Mouse (Mus musculus) small intestine, adult 2 months (tissue): ENCODE measurements around the gene Olfr303. TPM values are rescaled to one million over a fixed set of nuclear protein-coding genes. Genes with fewer than 3 reads are reported as not detected.
"Not testable (repeated sequence)": the region's sequence is repeated elsewhere in the genome, so short reads cannot be mapped to it uniquely, and the experiment has no call there.

Experiments
- H3K27ac ChIP-seq: fragments of 200-500 bp; 2 replicates; pipeline ENCODE4 v1.5.1; 2012; ENCODE audit warnings: low read depth, low read length, control low read depth, inconsistent platforms; ENCODE audit not compliant: insufficient read depth
- H3K27me3 ChIP-seq: fragments of 200-500 bp; 2 replicates; pipeline ENCODE4 v1.6.1; 2012; ENCODE audit warnings: mild to moderate bottlenecking, moderate library complexity, low read length, inconsistent platforms; ENCODE audit not compliant: control insufficient read depth, insufficient read depth
- H3K36me3 ChIP-seq: fragments of 200-500 bp; 2 replicates; pipeline ENCODE4 v1.6.1; 2012; ENCODE audit warnings: mild to moderate bottlenecking, low read length, control low read depth, inconsistent platforms; ENCODE audit not compliant: control insufficient read depth, insufficient read depth
- H3K4me1 ChIP-seq: fragments of 200-500 bp; 2 replicates; pipeline ENCODE4 v1.6.1; 2012; ENCODE audit warnings: low read length, inconsistent platforms, mixed read lengths; ENCODE audit not compliant: control insufficient read depth, insufficient read depth, insufficient read length
- H3K4me3 ChIP-seq: fragments of 200-500 bp; 2 replicates; pipeline ENCODE4 v1.5.1; 2012; ENCODE audit warnings: low read depth, mild to moderate bottlenecking, control low read depth, inconsistent platforms, low read length, moderate library complexity
- CTCF ChIP-seq: fragments of 200-500 bp; IDR thresholded peaks from 2 replicates; pipeline ENCODE4 v1.5.1; 2012; ENCODE audit warnings: low read depth, mild to moderate bottlenecking, control low read depth, inconsistent platforms, low read length, moderate library complexity, mixed read lengths; ENCODE audit not compliant: insufficient replicate concordance, insufficient read length; ENCODE audit errors: extremely low read depth
- POLR2A ChIP-seq: fragments of 200-500 bp; IDR thresholded peaks from 2 replicates; pipeline ENCODE4 v1.6.1; 2012; ENCODE audit warnings: low read depth, mild to moderate bottlenecking, control low read depth, inconsistent platforms, low read length, moderate library complexity
- WGBS: fragments of 180-500 bp; shearing (Covaris S2); methylation state at CpG from one replicate; pipeline ENCODE4 v1.1.7; 2018; 5-methylcytosine and 5-hydroxymethylcytosine counted together
- polyA plus RNA-seq: library from polyadenylated mRNA; depleted of rRNA; stranded (reverse); fragments of >200 nt; gene quantifications from 2 replicates; pipeline ENCODE4 v1.2.3, GENCODE M21; 2012; rRNA removed

Gene Olfr303
- polyA plus RNA-seq: not detected in 2 replicates

DNA sequence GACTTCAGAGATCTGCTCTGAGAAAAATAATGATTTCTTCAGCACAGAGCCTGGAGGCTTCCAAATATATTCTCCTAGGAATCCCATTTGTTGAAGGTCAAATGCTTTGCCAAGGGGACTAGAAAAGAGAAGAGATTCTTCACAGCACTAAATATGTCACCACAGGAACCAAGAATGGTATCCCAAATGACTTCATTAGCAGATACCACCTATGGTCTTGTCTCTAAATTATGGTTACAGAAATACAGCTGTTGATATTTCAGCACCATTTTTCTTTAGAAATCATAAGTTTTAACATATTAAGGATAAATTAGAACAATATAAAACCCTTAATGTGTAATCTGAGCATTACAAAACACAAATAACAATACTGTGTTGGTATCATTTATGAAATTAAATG is at the start of gene Olfr303:
Gene Olfr303 (minus strand): TSS at position 101 of the 400 bp plus-strand sequence.
- Histone ChIP-seq H3K27ac (no peak within 1 kb of the TSS), H3K4me3 (no peak within 1 kb of the TSS), H3K4me1 (no peaks in the 10 kb centered on the region), H3K27me3 (no peaks in the 10 kb centered on the region), H3K36me3 (no peaks in the 10 kb centered on the region)
- TF ChIP-seq CTCF (no peak), POLR2A (no peak)

DNA sequence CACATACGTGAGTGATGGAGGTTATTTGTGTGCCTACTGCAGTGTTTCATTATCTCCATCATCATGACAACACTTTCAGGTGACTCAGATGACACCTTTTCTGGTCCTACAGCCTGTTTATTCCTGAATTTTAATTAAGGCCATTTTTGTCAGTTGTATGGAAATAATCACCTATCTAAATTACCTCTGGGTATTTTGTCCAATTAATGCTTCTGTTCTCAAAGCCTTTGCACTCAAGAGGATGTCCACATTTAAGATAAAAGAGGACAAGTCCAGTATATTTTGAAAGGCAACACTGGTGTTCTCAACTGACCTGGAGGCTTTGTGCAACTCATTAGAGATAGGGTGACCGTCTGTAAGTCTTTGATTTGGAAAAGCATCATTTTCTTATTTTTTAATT is 6.0 kb upstream of the Olfr303 start, which contains the start of gene Olfr301:
Gene Olfr301 (plus strand): TSS at position 301 of the 400 bp plus-strand sequence.
- no peak for TF ChIP-seq POLR2A
- no peak for TF ChIP-seq CTCF
- H3K36me3 ChIP-seq: no peaks in the 10 kb centered on the region
- 79% methylated on average over 2 of the region's 2 CpGs for WGBS
- no peak within 1 kb of the TSS for H3K27ac ChIP-seq
- no peaks in the 10 kb centered on the region for H3K27me3 ChIP-seq
- H3K4me1 ChIP-seq: no peaks in the 10 kb centered on the region
- no peak within 1 kb of the TSS for H3K4me3 ChIP-seq

DNA sequence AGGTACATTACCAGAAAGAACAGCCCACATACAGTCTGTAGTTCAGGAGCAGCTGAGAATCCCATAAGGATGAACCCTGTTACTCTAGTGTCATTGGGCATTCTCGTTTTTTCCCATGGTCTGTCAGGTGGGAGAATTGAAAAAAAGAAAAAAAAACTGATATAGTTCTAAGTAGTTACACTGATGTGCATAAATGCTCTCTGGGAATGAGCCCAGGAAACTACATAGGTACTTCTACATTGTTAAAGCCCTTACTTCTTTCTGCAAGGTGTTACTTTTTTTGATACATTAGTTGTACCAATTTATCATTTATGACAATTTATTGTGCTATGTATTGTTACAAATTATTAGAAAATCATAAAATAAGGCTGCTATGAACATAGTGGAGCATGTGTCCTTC is 11.0 kb downstream of the Olfr303 start, which contains the start of gene Olfr304:
Gene Olfr304 (minus strand): TSS at position 101 of the 400 bp plus-strand sequence.
- H3K27ac ChIP-seq: no peak within 1 kb of the TSS
- H3K36me3 ChIP-seq: no peaks in the 10 kb centered on the region
- H3K27me3 ChIP-seq: no peaks in the 10 kb centered on the region
- WGBS: 44% methylated on average over 1 of the region's 1 CpGs
- TF ChIP-seq CTCF: no peak
- TF ChIP-seq POLR2A: no peak
- H3K4me3 ChIP-seq: no peak within 1 kb of the TSS
- H3K4me1 ChIP-seq: no peaks in the 10 kb centered on the region

DNA sequence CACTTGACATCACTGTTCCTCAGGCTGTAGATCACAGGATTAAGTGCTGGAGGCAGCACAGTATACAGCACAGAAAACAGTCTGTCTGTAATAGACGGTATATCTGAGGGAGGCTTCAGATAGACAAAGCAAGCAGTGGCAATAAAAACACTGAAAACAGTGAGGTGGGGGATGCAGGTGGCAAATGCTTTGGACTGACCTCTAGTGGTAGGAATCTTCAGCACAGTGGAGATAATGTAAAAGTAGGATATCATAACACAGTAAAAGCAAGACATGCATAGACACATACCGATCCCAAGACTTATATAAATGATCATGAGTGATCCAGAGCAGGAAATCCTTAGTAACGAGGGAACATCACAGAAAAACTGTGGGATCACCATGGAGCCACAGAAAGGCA is 11.8 kb downstream of the Olfr303 start:
- WGBS: 57% methylated on average over 3 of the region's 3 CpGs
- TF ChIP-seq CTCF: no peak
- no peak for TF ChIP-seq POLR2A
- Histone ChIP-seq H3K36me3 (no peaks in the 10 kb centered on the region), H3K4me3 (no peak overlapping the region), H3K27me3 (no peaks in the 10 kb centered on the region), H3K27ac (no peak overlapping the region), H3K4me1 (no peaks in the 10 kb centered on the region)

DNA sequence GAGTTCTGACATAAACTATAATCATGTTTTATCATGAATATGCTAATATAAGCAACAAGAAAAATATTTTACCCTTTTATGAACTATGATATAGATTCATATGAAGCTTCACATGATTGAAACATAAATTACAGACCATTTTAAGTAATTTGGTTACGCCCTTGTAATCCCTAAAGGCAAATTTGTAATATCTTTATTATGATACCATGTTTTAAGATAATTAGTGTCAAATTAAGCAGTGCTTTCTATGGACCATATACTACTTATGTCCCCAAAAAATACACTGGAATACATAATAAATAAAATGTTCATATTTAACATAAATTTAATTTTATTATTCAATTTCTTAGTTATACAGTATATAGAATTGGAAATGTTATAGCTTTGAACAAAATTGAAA is 30.8 kb downstream of the Olfr303 start, which contains the start of gene Olfr305:
Gene Olfr305 (minus strand): TSS at position 101 of the 400 bp plus-strand sequence.
- 70% methylated on average over 1 of the region's 1 CpGs for WGBS

GRCm38 (mm10) chr7:86346296-86346695 is 51.3 kb downstream of the Olfr303 start:
- H3K27ac ChIP-seq, H3K4me3 ChIP-seq, H3K36me3 ChIP-seq, H3K27me3 ChIP-seq, H3K4me1 ChIP-seq: not testable (repeated sequence)
- WGBS: 90% methylated on average over 9 of the region's 9 CpGs

More for the DNA sequence above, 30.8 kb downstream of the Olfr303 start, which contains the start of gene Olfr305:
- H3K4me3 ChIP-seq: no peak within 1 kb of the TSS
- no peak for TF ChIP-seq CTCF
- no peak for TF ChIP-seq POLR2A
- no peak within 1 kb of the TSS for H3K27ac ChIP-seq
- no peaks in the 10 kb centered on the region for H3K36me3 ChIP-seq
- H3K4me1 ChIP-seq: no peaks in the 10 kb centered on the region
- no peaks in the 10 kb centered on the region for H3K27me3 ChIP-seq

- no peaks in the 10 kb centered on the region for H3K36me3 ChIP-seq
- H3K4me3 ChIP-seq: no peak overlapping the region
- no peaks in the 10 kb centered on the region for H3K4me1 ChIP-seq
- 68% methylated on average over 3 of the region's 3 CpGs for WGBS
- no peak overlapping the region for H3K27ac ChIP-seq
- H3K27me3 ChIP-seq: no peaks in the 10 kb centered on the region
- TF ChIP-seq CTCF: no peak
- no peak for TF ChIP-seq POLR2A
These were observed 53.3 kb downstream of the Olfr303 start for GRCm38 (mm10) chr7:86344253-86344652.
